Mouse (Mus musculus) bone marrow, adult 2 months (tissue): Measurements from ENCODE around the gene Manbal. TPM values are rescaled to one million over a fixed set of nuclear protein-coding genes. Genes with fewer than 3 reads are reported as not detected.
A peak's percentile ranks its signal among the peaks of the same experiment; 100 is the strongest.

Experiments used
- H3K27ac ChIP-seq: fragments of 200-500 bp; 2 replicates; pipeline ENCODE4 v1.5.1; 2012; ENCODE audit warnings: low read depth, mild to moderate bottlenecking, control low read depth, inconsistent platforms, low read length; ENCODE audit not compliant: control insufficient read depth, poor library complexity, insufficient read depth
- H3K4me1 ChIP-seq: fragments of 200-500 bp; 2 replicates; pipeline ENCODE4 v1.6.1; 2011; ENCODE audit warnings: low read length; ENCODE audit not compliant: control insufficient read depth, insufficient read depth
- H3K4me3 ChIP-seq: fragments of 200-500 bp; replicated peaks from 2 replicates; pipeline ENCODE3; 2011; ENCODE audit warnings: mild to moderate bottlenecking, low read depth, low read length, control low read depth; ENCODE audit not compliant: control insufficient read depth
- CTCF ChIP-seq: fragments of 200-500 bp; IDR thresholded peaks from 2 replicates; pipeline ENCODE4 v1.5.1; 2011; ENCODE audit warnings: low read length, control low read depth; ENCODE audit not compliant: control insufficient read depth, insufficient read depth
- POLR2A ChIP-seq: fragments of 200-500 bp; IDR thresholded peaks from 2 replicates; pipeline ENCODE4 v1.6.1; 2011; ENCODE audit warnings: low read depth, mild to moderate bottlenecking, control low read depth, low read length, borderline replicate concordance; ENCODE audit not compliant: control insufficient read depth
- WGBS: fragments of 180-500 bp; shearing (Covaris S2); methylation state at CpG from one replicate; pipeline ENCODE4 v1.1.7; 2018; 5-methylcytosine and 5-hydroxymethylcytosine counted together
- polyA plus RNA-seq: library from polyadenylated mRNA; stranded (reverse); fragments of >200 nt; gene quantifications from 2 replicates; pipeline ENCODE4 v1.2.4, GENCODE M21; 2011; ENCODE audit warnings: low replicate concordance; ENCODE audit not compliant: missing spikeins, insufficient read depth, insufficient read length

Gene Manbal
- polyA plus RNA-seq, 1 experiment: 33.1 TPM

DNA sequence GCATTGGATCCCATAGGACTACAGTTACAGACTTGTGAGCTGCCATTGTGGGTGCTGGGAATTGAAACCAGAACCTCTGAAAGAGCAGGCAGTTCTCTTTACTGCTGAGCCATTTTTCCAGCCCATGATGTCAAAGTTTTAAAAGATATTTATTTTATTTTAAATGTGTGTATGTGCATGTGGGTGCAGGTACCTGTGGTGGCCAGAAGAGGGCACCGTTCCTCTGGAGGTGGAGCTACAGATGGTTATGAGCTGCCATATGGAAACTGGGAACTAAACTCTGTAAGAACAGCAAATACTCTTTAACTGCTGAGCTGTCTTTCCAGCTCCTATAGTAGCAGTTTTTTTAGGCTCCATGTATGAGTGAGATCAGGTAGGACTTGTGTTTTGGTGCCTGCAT lies 74.0 kb downstream of the Manbal start:
- WGBS: 73% methylated on average over 1 of the region's 1 CpGs
- H3K4me1 ChIP-seq: no peaks in the 10 kb centered on the region
- H3K27ac ChIP-seq: no peak overlapping the region
- TF ChIP-seq POLR2A (no peak), CTCF (peak; percentile 33; the same call in 1 of the 2 replicates)
- no peak overlapping the region for H3K4me3 ChIP-seq

Other genes with a start within 250 kb of the Manbal start
- gene Samhd1, start 232.3 kb upstream of the Manbal start, polyA plus RNA-seq: 48.9 and 113 TPM in 2 replicates
- gene Rbl1, start 163.1 kb upstream of the Manbal start, polyA plus RNA-seq: 17.1 and 18.4 TPM in 2 replicates
- 76.1 and 97.0 TPM in 2 replicates for gene Rpn2, start 88.6 kb upstream of the Manbal start, polyA plus RNA-seq
- gene Mroh8, start 88.0 kb upstream of the Manbal start, polyA plus RNA-seq: 3.4 TPM in 1 of 2 replicates, not detected in the other
- gene Ghrh, start 20.1 kb upstream of the Manbal start, polyA plus RNA-seq: not detected in 2 replicates
- gene Src, start 50.9 kb downstream of the Manbal start, polyA plus RNA-seq: 13.7 and 15.4 TPM in 2 replicates
- gene Nnat, start 192.5 kb downstream of the Manbal start, polyA plus RNA-seq: 1.7 TPM in 1 of 2 replicates, not detected in the other
- gene Blcap, start 203.7 kb downstream of the Manbal start, polyA plus RNA-seq: 5.0 and 23.5 TPM in 2 replicates